Mouse (Mus musculus) layer of hippocampus, adult 11-12 months (tissue): ENCODE data around the gene Iqschfp.

ENCODE experiments used
- DNase-seq: peaks from one replicate; pipeline ENCODE4 v3.0.0; 2022; ENCODE audit warnings: low spot score

Gene Iqschfp

DNA sequence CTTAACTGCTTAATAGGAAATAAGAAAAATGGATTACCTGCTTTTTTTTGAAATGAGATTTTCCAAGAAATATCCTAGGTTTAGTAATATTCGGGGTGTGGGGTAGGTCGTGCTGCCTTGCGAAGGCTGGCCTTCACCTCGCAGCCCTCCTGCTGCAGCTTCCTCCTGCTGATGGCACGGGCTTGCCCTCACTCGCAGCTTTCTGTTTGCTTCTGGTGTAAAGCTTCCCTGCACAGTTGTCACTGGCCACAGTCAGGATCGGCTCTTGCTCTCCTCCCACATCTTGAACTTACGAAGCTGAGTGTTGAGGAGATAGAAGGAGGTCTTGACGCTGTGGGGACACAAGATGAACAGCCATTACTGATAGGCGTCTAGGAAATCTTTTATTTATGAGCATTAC, 712.4 kb downstream of the Iqschfp start:
- no peak for DNase-seq

DNA sequence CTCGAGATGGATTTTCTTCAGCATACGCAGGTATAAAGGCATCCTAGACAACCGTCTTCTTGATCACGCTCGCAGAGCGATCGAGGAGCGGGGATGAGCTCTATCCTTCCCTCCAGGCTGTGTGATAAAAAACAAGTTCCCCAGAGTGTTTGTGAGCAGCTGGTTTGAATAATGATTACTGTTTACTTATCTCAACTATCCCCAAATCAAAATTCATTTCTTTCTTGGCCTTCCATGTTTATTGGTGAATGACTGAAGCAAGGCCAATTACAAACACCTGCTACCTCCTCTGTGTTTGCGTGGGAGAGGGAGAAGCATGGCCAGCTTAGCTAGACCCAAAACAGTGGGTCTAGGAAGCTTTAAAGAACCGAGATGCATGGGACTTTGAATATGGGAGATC, 712.9 kb downstream of the Iqschfp start:
- DNase-seq: no peak

DNA sequence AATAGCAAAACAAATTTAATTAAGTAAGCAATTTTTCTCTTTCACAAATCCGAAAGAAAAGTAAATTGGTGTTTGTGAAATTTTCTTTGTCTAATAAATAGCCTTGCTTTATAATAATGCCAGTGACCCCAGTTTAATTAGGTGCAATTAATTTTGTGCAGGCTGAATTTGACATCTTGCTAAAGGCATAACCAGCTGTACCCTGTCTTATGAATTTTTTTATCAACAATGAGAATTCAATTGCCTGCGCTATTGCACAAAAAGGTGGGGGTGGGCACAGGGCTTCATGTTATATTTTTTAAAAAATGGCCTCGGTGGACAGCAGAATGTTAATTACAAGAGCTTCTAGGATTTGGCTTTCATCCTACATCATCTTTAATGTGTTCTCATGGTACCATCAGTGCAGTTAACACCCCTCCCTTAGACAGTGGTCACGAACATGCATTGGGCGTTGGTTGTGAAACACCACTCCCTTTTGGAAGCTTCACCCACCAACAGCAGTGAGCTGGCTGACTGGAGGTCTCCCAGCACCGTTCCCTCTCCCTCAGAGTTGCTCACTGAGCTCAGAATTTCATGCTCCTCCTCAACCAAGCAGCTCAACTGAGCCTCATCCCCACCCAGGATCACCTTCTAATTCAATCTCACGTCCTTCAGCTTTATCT, 714.0 kb downstream of the Iqschfp start:
- no peak for DNase-seq

DNA sequence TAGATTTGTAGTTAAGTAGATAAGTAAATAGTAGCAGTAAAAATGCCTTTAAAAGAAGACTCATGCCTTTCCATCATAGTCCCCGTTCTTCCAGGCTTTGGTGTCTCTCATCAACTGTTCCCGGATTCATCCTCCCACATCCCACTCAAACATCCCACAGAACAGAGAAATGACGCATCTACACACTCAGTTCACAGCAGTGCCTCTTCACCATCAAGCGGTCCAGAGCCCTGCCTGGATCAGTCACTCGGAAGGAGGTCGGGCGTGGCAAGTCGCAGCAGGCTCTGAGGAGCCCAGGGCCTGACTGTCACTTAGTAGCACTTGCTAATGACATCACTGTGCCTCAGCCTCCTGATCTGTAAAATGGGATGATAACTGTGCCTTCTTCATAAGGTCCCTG, 714.7 kb downstream of the Iqschfp start:
- DNase-seq: no peak

DNA sequence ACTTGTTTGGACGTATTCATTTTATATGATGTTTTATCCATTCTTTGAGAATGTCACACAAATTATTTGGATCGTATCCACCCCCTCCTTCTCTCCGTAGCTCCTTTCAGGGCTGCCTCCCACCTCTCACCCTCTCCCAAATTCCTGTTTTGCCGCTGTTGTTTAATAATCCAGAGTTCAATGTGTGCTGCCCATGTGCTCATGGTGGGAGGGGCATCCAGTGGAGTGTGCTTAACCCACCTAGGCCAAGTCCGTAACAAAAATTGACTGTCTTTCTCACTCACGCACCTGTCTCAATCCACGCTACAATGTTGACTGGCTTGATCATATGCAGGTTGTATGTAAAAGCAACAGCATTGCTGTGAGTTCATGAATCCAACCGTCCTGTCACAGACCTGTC, 715.3 kb downstream of the Iqschfp start:
- no peak for DNase-seq

DNA sequence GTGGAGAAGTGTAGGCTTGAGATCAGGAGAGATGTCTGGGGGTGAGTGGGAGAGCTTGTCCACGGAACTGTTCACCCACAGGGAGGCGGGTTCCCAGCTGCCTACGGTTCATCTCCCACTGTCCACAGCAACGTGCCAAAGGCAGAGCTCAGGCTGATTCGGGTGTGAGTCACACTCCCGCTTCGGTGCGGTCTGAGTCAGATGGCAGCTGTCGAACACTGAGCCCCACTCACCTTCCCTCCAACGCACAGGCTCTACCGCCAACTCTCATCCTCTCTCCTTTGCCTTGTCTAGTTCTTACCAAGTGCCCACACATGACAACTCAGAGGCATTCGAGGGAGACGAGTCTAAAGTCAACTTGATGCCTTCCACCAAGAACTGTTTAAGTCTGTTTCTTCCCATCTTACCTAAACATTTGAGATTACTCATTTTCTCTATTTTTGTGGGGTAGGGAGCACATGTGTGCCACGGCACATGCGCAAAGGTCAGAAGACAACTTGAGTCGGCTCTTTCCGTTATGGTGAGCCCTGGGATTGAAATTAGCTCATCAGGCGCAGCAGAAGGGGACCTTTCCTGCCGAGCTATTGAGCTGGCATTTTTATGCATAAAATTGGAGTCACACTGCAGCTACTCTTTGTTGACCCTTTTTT, 716.9 kb downstream of the Iqschfp start:
- peak; percentile 72 for DNase-seq

DNA sequence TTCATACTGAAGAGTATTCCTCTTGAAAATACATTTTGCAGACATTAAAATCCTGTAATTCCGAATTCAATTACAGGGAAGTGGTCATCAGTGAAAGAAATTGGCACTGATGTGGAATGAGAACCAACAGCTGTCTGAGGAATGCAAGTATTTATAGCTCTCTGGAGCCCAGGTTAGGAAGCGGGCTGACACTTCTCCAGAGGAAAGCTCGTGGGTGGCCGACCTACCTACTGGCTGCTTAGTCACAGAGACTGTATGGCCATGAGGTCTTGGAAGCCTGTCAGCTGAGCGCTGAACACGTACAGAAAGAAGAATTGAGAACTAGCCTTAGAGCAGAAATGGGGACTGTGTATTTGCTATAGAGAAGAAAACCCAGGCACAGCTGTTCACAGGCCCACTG, 718.0 kb downstream of the Iqschfp start:
- no peak for DNase-seq

DNA sequence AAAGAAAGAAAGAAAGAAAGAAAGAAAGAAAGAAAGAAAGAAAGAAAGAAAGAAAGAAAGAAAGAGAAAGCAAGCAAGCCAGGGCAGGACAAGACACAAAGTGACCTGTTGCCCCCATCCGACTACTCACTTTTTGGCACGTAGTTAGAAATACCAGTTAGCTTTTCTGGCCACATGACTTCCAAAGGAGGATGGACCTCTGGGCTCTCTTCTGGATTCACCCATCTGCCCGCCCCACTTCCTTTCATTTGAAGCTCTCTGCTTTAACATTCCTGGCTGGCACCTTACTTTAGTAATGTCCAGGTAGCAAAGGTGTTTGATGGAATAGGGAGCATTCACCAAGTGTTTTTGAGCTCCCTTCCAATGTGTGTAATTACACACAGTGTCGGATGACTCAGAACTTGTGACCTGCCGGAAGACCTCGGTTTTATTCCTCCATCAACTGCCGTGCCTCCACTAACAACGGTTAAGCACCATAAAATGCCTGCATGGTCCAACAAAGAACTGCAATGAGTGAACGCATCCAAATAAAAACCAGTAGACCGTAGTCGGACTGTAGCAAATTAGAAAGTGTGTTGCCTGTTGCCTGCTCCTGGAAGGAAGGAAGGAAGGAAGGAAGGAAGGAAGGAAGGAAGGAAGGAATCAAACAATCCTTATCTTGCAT, 718.7 kb downstream of the Iqschfp start:
- no peak for DNase-seq

DNA sequence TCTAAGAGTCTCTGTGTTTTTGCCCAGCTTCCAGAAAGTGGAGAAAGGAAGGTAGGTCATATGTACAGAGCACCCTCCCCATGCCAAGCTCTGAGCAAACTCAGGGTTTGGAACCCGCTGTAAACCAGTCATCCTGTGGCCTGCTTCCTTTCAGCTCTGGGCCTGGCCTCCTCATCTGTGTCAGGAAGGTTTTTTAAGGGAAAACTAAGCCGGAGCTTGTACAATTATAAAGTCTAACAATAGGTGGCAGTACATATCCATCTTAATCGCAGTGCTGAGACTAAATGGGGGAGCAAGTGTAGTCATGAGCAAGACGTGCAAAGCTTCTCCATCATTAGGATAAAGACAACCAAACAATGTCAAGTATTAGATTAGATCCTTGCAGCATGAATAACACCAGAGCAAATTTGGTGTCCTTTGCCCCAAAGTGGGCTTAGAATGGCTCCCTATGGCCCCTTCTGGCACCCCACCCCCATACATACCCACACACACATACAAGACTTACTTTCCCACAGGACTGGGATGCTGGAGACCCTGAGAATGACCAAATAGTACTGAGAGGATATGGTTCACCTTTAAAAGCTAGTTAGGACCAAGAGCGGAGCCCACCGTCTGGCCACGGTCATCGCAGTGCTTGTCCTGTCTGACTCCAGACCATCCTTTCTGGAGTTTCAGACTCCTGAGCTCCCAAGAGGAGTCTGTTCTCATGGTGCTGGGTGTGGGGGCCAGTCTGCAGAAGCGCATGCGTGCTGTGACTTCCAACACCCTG, 723.2 kb downstream of the Iqschfp start:
- no peak for DNase-seq

DNA sequence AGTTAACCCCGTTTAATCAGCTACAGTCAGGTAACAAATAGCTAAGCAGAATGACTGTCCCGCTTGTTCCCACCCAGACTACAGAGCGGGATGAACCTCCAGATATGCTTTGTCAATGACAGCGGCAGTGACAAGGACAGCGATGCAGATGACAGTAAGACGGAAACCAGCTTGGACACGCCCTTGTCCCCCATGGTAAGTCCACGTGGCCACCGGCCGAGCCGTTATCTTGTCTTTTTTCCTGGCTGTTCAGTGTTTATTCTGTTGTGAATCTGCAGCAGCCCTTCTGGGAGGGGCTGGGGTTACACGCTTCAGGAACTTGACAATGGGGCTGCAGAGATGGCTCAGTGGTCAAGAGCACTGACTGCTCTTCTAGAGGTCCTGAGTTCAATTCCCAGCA, 724.3 kb downstream of the Iqschfp start:
- no peak for DNase-seq

DNA sequence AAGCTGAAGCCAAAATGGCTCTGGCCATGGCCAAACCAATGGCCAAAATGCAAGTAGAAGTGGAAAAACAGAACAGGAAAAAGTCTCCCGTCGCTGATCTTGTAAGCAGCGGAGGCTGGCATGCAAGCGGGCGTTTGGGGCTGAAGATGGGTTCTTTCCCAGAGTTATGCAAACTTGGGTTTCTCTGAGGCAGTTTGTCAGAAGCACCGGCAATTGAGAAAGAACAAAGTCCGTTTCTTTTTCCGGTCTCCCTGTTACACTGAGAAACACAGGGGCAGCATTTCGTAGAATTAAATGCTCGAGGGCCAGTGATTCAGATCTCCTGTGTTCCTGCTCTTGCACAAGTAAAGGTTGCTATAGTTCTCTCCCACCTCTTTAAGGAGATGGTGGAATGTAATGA, 725.7 kb downstream of the Iqschfp start:
- DNase-seq: no peak

DNA sequence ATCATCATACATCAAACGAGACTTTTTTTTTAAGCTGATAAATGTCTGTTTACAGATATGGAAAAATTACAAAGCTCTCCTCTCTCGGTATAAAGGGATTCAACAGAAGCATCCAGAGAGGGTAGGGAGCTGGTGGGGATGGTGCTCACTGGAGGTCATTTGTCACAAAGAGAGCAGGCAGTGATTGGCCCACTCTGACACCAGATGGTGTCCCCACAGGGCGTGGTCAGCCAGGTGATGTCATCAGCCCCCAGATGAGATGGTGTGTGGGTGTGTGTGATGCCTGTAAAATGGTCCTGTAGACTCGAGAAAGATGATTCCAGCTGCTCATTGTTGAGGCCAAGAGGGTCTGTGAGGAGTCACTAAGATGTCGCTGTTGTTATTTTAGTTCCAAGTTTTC, 727.1 kb downstream of the Iqschfp start:
- DNase-seq: no peak

DNA sequence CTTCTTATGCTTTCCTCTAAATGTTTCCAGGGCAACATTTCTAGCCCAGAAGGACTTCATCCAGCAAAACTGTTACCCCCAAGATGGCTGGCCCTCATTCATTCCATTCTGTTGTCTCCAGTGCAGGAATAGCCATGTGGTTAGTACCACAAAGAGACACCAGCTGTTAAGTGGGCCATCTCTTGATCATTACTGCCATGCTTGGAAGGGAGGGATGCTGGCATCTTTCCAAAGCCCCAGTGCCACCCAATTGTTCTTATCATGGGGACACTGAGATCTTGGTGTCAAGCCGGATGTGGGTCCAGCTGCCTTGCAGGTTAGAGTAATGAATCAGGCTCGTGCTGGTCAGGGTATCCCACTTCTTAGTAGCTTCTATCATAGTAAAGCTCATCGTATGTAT, 729.9 kb downstream of the Iqschfp start:
- no peak for DNase-seq

DNA sequence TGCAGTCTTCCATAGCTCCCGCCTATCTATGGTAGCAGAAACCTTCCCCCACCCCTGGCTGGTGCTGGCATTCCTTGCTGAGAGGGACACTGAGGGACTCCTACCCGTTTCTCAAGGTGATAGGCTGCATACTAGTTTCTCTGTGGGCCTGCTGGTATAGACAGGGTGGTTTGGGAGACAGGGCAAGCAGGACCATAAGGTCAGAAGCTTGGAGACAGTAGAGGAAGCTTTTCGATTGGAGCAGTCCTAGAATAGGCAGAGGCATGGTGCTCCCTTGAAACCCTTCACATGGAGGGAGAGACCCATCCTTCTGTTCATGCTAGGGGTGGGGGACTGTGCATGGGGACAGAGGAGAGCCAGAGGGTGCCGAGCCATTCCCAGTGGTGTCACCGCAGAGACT, 731.0 kb downstream of the Iqschfp start:
- DNase-seq: no peak

DNA sequence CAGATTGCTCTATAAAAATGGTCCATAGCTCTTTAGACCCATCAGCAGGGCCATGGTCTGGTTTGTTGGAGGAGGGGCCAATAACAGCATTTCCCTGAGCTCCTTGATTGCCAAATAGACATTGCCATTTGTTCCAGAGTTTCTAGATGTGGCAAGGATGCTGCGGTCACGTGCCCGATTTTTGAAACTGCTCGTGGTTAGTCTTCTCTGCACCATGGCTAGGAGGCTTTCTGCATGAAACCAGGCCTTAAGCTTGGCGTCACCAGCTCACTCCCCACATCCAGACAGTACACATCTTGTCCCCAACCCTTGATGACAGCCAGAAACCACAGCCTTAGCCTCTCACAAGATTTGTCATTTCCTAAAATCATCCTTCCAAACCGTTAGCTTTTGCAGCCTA, 732.4 kb downstream of the Iqschfp start:
- no peak for DNase-seq

DNA sequence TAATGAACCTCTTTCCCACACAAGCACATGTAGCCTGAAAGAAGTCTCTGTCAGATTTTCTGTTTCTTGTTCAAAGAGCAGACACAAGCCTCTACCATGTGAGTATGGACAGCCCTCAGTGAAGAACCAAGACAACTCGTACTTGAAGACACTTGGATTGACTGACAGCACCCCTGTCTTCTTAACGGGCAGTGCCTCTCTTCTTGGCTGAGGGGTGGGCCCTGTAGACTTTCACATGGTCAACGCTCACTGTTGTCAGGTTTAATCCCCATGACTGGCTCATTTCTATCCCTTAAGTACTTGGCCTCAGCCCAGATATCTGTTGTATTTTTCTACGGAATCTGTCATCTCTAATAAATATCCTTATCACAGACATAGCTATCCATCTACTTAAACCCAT, 738.2 kb downstream of the Iqschfp start:
- no peak for DNase-seq

DNA sequence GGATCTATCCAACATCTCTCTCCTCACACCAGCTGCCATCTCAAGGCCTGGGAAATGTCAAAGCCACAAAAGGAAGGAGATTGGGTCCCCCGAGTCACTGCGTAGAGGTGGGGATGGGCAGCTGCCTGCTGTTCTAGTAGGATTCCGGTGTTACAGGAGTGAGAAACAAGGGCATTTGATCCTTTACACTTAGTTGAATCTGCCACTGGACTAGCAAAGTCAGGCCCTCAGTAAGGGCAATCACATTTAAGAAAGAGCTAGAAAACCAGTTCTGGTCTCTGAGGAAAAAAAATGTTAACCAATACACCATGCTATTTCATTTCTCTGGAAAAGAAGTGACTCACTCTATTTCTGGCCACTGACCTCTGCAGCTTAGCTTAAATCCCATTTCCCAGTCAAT, 738.8 kb downstream of the Iqschfp start:
- no peak for DNase-seq

DNA sequence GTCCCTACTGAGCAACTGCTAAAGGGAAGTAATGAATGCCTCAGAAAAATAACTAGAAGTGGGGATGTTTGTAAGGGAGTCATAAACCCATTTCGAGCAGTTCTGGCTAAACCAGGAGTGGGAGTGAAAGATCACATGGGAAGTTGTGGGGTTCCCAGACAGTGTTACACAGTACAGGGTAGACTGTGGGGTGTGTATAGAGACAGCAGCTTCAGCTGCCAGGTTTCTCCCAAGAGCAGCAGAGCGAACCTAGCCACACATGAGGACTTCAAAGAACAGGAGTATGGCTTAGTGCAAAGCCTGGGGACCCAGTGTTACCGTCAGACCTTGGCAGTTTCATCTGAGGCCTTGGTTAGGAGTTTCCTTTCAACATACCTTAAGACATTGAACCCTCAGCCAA, 740.7 kb downstream of the Iqschfp start:
- no peak for DNase-seq

DNA sequence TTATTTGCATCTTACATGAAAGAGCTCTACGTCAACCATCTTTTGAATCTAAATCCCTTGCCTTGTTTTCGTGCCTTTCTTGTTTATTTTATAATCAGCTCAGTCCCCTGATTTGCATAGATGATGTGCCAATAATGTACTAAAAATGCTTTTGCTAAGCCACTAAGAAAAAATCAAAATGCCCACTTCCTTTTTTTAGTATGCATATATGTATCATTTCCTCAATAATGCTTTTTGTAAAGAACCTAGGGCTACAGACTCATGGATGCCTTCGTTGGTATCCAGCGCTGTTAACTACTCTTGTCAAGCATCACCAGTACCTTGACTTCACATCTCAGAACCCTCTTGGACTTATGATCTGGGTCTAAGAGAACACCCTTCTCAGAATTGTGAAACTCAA, 741.5 kb downstream of the Iqschfp start:
- no peak for DNase-seq

DNA sequence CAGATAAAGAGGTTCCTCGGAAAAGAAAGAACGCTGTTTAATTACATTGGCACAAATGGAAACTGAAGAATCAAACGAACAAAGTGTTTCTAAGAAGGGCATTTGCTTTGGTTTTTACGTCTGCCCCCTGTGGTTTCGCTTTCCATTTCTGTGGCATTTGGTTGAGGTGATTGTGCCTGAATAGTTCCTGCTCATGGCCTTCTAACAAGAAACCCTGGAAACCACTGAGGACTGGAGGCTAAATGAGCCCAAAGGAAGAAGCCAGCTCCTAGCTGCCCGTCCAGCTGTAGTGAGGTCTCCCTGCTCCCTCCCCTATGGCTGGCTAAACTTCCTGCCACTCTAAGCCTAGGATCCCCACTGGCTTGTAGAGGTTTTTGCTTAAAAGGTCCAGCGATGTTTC, 745.9 kb downstream of the Iqschfp start:
- no peak for DNase-seq

DNA sequence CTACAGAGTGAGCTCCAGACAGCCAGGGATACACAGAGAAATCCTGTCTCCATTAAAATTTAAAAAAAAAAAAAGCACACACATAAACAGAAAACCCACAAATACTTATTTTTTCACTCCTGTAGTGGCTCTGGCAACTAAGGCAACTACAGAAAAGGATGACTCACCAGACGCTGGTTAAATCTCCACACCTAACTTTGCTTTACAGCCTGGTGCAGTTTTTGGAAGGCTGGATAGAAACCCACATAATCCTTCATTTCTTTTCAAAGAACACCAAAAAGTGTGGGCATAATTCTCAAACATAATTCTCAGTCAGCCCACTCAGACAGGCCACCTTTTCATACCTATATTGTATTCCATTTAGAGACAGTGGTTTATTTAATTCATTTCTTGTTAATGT, 746.7 kb downstream of the Iqschfp start:
- no peak for DNase-seq

DNA sequence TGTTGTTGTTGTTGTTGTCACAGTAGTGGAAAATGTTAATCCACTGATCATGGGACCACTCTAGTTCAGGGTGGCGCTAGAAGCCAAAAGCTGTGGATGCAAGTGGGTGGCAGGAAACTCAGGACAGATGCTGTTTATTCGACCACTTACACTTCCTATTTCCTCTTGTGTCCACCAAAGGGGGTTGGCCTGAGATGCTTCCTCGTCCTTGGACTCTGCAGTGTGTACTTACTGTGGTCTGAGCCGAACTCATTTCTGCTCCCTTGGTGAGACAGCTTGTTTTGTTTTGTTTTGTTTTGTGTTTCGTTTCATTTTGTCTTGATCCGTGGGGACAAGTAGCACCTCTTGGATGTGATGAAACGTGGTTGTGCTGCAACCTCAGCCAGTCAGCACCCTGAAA, 750.9 kb downstream of the Iqschfp start:
- DNase-seq: no peak
